Mouse (Mus musculus) forelimb bud, embryonic 11.5 days (tissue): ENCODE data around the gene Cd2ap.
A peak's percentile ranks its signal among the peaks of the same experiment; 100 is the strongest.
"Not testable (repeated sequence)": the region's sequence is repeated elsewhere in the genome, so short reads cannot be mapped to it uniquely, and the experiment has no call there.

Experiments
- DNase-seq: peaks from one replicate; pipeline ENCODE4 v3.0.0-alpha.2; 2012; ENCODE audit warnings: low read depth, low spot score

Cd2ap gene

GRCm38 (mm10) chr17:42876001-42876903 is at the start of gene Cd2ap:
TSS of gene Cd2ap (minus strand) at chr17:42876665.
- peak; percentile 91 for DNase-seq

- DNase-seq, result no peak
Measured at GRCm38 (mm10) chr17:42924731-42925130, 48.3 kb upstream of the Cd2ap start.

DNA sequence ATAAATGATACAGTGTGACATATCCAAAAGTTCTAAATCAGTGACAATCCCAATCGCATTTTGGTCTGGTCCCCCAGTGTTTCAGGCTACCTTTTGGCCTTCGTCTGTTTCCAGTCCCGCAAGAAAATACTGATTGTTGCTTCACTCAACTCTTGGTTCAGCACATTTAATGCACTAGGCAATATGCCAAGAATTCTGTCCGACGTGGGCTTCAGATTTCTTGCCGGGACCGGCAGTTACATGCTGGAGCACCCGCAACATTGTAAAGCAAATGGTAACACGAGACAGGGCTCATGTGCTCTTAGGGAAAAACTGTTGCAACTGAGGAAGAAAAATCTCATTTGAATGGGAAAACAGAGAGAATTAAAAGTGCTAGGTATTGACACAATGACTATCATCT is 42.3 kb upstream of the Cd2ap start:
- no peak for DNase-seq

DNA sequence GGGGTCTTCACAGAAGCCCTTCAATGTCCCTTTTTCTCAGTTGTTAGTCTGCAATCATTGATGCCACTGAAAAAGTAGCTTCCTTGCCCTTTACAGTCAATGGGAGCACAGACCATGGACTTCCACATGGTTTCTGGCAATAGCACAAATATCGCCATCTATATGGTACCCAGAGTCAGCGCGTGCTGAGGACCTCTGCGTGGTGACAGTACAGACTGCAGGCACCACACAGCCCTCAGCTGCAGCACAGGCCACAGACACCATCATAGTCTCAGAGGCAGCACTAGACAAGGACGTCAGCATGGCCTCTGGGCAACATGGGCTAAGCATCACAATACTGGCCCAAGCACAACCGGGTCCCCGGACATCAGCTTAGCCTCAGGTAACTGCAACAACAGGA is 38.3 kb upstream of the Cd2ap start:
- DNase-seq, result no peak

DNA sequence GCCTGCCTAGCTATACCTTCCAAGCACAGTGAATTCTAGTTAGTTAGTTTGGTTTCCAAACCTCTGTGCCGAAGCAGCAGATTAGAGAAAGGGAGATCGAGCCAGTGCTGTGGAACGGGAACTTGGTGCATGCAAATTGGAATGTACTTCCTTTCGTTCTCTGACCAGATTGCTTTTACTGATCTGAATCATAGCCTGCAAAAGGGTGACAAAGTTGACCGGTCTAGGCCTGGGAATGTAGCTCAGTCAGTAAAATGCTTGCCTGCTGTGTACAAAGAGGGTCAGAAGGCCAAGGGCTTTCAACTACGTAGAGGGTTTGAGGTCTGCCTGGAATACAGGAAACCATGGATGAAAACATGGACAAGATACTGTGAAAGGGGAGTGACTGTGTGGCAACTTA is 35.7 kb upstream of the Cd2ap start:
- no peak for DNase-seq

DNA sequence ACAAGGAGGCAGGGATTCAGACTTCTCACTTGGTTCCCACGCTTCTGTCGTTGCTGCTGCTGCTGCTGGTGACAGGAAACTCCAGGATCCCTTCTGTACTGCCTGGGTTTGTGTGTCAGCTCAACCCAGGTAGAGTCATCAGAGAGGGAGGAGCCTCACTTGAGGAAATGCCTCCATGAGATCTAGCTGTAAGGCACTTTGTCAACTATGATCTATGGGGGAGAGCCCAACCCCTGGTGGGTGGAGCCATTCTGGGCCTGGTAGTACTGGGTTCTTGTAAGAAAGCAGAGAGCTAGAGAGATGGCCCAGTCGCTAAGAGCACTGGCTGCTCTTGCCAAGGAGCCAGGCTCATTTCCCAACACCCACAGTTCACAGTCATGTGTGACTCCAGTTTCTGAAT is 34.0 kb upstream of the Cd2ap start:
- no peak for DNase-seq

DNA sequence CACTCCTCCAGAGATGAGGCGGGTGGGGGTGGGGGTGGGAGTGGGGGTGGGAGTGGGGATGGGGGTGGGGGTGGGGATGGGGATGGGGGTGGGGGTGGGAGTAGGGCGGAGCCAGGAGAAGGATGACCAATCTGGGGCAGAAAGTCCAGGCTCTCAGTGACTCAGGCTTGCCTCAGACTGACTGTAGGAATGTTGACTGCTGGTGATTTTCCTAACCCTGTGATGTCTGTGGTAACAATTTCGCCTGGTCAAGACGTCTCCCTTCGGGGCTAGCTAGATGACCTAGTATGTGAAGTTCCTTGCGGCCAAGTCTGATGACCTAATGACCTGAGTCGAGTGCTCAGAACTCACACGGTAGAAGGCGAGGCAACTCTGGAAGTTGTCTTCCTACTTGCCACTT is 32.9 kb upstream of the Cd2ap start:
- no peak for DNase-seq

GRCm38 (mm10) chr17:42908744-42909370 is 32.4 kb upstream of the Cd2ap start:
- no peak for DNase-seq

DNA sequence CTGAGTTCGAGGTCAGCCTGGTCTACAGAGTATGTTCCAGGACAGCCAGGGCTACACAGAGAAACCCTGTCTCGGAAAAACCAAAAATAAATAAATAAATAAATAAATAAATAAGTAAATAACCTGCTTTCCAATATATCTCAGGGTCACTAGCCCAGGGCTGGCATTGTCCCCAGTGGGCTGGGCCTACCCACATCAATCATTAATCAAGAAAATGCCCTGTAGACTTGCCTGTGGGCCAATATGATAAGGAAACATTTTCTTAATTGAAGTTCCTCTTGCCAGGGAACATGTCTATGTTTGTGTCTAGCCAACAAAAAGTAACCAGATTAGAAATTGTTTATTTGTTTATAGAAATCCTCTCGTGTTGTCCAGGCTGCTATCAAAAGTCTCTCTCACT is 31.7 kb upstream of the Cd2ap start:
- DNase-seq, result no peak

- DNase-seq, result not testable (repeated sequence)
Measured at GRCm38 (mm10) chr17:42906456-42906855, 30.0 kb upstream of the Cd2ap start.

- DNase-seq, result no peak
Measured at GRCm38 (mm10) chr17:42905919-42906318, 29.5 kb upstream of the Cd2ap start.

GRCm38 (mm10) chr17:42900795-42901194 is 24.3 kb upstream of the Cd2ap start:
- no peak for DNase-seq

DNA sequence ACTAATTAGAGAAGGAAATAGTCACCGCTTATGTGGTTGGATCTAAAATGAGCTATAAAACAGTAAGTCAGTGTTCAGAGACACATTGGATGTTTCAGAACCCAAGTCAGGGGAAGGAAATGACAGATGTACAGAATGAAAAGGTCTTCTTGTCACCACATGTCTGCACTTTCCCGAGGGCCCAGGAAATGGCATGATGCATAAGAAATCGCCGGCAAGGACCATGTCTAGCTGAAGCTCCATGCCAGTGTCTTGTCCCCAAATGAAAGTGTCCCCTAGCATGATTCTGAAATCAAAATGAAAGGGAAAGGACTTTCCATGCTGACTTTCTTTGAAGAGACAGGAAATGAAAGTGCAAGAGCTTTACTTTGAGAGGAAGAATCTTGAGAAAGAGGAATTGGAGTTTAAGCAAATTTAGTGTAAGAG is 10.8 kb upstream of the Cd2ap start:
- DNase-seq, result no peak

DNA sequence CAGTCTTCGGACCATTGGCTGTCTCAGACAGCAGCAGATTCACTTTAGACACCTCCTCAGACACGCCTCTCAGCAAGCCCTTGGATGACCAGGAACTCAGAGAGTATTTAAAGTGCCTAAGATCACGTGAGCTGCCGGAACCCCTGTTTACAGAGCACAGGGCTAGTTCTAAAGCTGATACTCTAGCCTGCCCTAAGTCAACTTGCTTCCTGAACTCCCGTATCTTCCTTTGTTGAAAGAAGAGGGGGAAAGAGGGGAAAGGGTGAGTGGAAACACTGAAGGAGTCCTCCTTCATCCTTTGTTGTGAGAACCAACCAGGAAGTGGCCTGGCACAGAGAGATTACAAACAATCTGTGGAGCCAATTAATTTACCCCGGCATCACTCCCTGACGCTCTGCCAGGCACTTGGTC is 8.6 kb upstream of the Cd2ap start:
- no peak for DNase-seq

GRCm38 (mm10) chr17:42884382-42884781 is 7.9 kb upstream of the Cd2ap start:
- no peak for DNase-seq

DNA sequence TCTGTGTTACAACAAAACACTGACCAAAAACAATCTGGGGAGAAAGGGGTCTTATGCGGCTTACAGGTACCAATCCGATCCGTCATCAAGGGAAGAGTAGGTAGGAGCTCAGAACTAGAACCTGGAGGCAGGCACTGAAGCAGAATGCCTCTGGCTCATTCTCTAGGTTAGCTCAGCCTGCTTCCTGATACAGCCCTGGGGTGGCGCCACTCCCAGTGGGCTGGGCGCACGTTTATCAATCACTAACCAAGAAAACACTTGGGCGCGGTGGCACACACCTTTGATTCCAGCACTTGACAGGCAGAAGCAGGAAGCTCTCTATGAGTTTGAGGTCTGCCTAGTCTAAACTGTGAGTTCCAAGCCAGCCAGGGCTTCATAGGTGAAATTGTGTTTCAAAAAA is 7.3 kb upstream of the Cd2ap start:
- no peak for DNase-seq

DNA sequence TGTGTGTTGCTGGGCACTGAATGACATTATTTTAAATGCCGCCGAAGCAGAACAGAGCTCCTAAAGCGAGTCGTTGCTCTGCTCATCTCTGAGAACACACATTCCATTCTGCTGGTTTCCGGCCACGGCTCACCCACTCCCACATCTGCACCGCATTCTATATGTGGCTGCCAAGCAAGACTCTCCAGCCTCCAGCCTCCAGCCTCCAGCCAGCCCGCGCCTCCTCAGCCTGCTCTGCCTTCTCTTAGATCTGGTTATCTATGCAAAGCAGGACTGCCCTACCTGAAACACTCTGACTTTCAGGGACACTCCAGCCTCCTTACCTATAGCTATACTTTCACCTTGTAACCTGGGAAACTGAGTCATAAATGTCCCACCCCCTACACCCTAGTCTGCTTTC is 6.8 kb upstream of the Cd2ap start:
- DNase-seq, result no peak

DNA sequence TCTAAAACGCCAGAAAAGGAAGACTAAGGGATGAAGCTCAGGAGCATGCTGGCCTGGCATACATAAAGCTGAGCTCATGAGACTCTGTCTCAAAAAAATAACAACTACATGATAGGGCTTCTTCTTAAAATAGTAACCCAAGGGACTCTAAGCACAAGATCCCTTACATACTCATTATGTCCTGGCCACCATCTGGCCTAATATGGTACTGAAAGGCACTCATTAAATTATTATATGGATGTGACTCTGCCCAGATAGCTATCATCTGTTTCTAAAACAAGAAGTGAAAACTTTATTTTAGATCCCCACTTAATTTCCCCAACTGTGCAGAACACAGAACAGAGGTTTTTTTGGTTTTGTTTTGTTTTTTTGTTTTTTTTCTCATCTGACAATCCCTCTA is 6.4 kb upstream of the Cd2ap start:
- DNase-seq, result no peak

DNA sequence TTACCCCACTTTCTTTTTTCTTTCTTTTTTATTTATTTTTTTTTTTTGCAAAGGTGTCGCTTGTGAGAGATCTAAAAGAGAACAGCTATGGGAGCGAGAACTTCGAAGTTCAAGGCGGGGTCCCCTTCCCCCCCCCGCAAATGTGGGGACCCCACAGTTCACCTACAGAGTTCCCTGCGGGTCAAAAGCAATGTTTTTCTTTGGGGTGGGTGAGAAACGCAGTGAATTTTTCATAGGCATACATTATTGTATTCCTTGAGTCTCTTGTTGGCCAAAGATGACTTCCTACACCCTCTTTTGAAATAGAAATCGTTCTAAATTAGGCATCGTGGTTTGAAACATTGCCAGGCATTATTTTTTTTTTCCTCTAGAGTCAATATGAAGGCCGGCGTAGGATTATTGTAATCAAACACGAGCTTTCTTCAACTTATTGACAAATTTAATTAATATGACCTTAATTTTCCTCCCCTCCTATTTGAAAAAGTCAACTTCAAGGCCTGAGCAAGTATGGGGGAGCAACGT is 500 bp upstream of the Cd2ap start:
- no peak for DNase-seq

DNA sequence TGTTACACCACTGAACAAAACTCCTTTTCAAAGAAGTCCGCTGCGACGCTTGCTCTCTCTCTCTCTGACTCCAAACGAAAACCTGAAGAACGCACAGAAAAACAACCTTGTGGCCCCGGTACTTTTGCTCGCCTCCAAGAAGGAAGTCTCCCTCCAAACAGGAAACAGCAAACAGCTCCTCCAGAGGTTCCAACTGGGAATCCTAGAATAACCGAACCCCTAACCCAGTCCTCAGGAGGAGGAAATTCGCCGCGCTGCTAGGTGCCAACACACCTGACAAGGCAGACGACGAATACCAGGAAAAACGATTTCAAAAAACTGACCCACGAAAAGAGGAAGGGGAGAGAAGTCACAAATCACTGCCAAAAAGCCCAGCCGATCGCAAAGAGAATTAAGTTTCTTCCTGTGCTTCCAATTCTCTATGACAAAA is 879 bp downstream of the Cd2ap start:
- DNase-seq, result peak; percentile 59

GRCm38 (mm10) chr17:42875015-42875414 is 1.4 kb downstream of the Cd2ap start:
- DNase-seq, result no peak

- no peak for DNase-seq
Measured at GRCm38 (mm10) chr17:42870465-42870864, 6.0 kb downstream of the Cd2ap start.

DNA sequence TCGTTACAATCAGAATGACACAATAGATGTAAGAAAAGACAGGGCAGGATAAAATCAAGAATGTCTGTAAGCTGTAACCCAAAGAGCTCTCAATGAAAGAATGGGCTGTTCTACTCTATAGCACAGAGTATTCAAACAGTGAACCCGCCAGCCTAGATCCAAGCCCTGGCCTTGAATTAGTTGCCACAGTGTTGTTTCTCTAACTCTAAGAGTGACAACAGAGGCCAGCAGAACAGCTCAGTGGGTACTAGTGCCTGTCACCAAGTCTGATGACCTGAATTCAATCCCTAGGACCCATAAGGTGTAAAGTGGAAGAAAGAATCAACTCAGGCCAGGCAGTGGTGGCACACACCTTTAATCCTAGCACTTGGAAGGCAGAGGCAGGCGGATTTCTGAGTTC is 13.3 kb downstream of the Cd2ap start:
- no peak for DNase-seq
